Mouse (Mus musculus) small intestine, adult 2 months (tissue): Measurements from ENCODE around the gene Catsper2.

Source experiments
- CTCF ChIP-seq: fragments of 200-500 bp; IDR thresholded peaks from 2 replicates; pipeline ENCODE4 v1.5.1; 2012; ENCODE audit warnings: low read depth, mild to moderate bottlenecking, control low read depth, inconsistent platforms, low read length, moderate library complexity, mixed read lengths; ENCODE audit not compliant: insufficient replicate concordance, insufficient read length; ENCODE audit errors: extremely low read depth
- POLR2A ChIP-seq: fragments of 200-500 bp; IDR thresholded peaks from 2 replicates; pipeline ENCODE4 v1.6.1; 2012; ENCODE audit warnings: low read depth, mild to moderate bottlenecking, control low read depth, inconsistent platforms, low read length, moderate library complexity

GRCm38 (mm10) chr2:121452361-121452760 lies 38.8 kb upstream of the Catsper2 start:
- no peak for TF ChIP-seq CTCF
- no peak for TF ChIP-seq POLR2A
